Mouse (Mus musculus): ENCODE data around the gene Cfap97d2. TPM values are rescaled to one million over a fixed set of nuclear protein-coding genes. Genes with fewer than 3 reads are reported as not detected.

Gene Cfap97d2
- polyA plus RNA-seq, 1 experiment from 2014 or later = not detected

DNA sequence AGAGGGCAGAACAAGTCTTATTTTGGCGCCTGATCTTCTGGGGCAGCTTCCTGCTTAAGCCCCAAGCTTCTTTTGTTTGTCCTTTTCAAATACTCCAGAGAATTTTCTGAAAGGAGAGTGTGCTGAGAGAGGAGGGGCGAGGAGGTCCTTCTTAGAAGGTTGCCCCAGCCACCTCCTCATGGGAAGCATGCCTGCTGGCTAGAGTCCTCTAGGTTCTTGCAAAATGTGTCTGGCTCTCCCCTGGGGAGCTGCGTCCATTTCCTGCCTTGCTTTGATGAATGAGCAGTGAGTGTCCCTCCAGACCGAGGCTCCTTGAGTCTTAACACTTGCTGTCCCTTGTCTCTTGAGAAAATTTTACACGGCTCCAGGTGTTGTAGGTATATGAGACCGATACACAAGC, 17.2 kb upstream of the Cfap97d2 start:
- no peak overlapping the region for H3K9ac ChIP-seq
- H3K36me3 ChIP-seq = no peaks in the 10 kb centered on the region
- WGBS (ENCODE audit: insufficient replicate concordance) = 56% methylated on average over 6 of the region's 6 CpGs
- no peak overlapping the region for H3K4me2 ChIP-seq
- H3K4me3 ChIP-seq = no peak overlapping the region
- no peaks in the 10 kb centered on the region; the same call in 1 of the 2 replicates for H3K9me3 ChIP-seq (replicated peaks)
- H3K4me1 ChIP-seq = peaks cover 8% of the 10 kb centered on the region; the same call in 1 of the 2 replicates
- no peaks in the 10 kb centered on the region for H3K27me3 ChIP-seq (replicated peaks)
- no peak overlapping the region for H3K27ac ChIP-seq
- ATAC-seq = no peak

GRCm38 (mm10) chr8:13689331-13689730, 16.4 kb upstream of the Cfap97d2 start:
- peaks cover 6% of the 10 kb centered on the region; the same call in 1 of the 2 replicates for H3K4me1 ChIP-seq
- H3K36me3 ChIP-seq = no peaks in the 10 kb centered on the region
- WGBS (ENCODE audit: insufficient replicate concordance) = 65% methylated on average over 5 of the region's 5 CpGs
- H3K9ac ChIP-seq = no peak overlapping the region
- no peak overlapping the region for H3K27ac ChIP-seq
- no peak for ATAC-seq
- H3K9me3 ChIP-seq (replicated peaks) = no peaks in the 10 kb centered on the region; the same call in 1 of the 2 replicates
- H3K4me3 ChIP-seq = no peak overlapping the region
- H3K27me3 ChIP-seq (replicated peaks) = no peaks in the 10 kb centered on the region
- no peak overlapping the region for H3K4me2 ChIP-seq

- Histone ChIP-seq H3K4me1 (no peaks in the 10 kb centered on the region), H3K9ac (no peak overlapping the region), H3K27me3 (replicated peaks) (no peaks in the 10 kb centered on the region), H3K36me3 (no peaks in the 10 kb centered on the region), H3K9me3 (replicated peaks) (no peaks in the 10 kb centered on the region; the same call in 1 of the 2 replicates), H3K27ac (no peak overlapping the region), H3K4me3 (no peak overlapping the region), H3K4me2 (no peak overlapping the region)
- ATAC-seq = no peak
- WGBS (ENCODE audit: insufficient replicate concordance) = 73% methylated on average over 10 of the region's 10 CpGs
Observed at GRCm38 (mm10) chr8:13692302-13693066, 13.2 kb upstream of the Cfap97d2 start.

DNA sequence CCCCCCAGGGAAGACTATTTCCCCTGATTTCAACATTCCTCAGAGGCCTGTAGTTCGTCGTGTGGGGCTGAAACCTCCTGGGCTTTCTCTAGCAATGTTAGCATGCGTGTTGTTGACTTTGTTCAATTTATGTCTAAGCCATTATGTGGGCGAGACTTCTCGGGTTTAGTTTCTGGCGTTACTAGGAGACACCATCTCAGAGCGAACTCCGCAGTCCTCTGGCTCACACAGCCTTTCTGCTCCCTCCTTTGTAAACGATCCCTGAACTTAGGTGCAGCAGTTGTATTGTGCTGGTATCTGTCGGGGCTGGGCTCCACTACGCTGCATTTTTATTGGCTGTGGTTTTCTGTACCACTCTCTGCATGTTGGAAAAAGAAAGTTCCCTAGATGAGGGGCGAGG, 11.0 kb upstream of the Cfap97d2 start:
- Histone ChIP-seq H3K4me3 (no peak overlapping the region), H3K4me1 (peaks cover 14% of the 10 kb centered on the region), H3K36me3 (no peaks in the 10 kb centered on the region), H3K9me3 (replicated peaks) (no peaks in the 10 kb centered on the region), H3K4me2 (no peak overlapping the region), H3K27ac (no peak overlapping the region), H3K9ac (no peak overlapping the region), H3K27me3 (replicated peaks) (no peaks in the 10 kb centered on the region)
- WGBS (ENCODE audit: insufficient replicate concordance) = 61% methylated on average over 12 of the region's 12 CpGs
- ATAC-seq = no peak

DNA sequence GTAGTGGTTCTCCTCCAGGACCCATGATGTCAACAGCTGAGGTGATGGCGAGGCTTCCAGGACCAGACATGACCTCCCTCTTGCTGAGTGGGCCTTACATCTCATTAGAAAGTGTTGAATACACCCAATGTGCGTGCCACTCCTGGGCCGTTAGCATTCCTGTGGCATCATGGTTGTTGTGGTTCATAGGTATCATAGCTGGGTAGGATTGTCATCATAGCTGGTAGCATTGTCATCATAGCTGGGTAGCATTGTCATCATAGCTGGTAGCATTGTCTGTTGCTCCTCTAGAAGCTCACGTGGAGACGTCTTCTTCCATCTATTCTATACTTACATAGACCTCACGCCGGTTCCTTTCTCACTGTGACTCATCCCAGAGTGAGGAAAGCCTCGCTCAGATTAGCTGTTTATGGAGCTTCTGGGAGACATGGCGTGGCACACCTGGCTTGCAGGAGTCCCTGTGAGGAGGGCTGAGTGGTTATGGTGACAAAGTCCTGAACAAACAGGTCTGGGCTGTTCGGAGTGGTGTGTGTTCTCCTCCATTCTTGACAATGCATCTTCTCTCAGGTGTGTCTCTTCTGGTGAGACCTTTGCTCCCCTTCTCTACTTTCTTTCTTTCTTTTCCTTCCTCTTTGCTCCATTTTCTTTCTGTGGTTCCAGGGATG, 10.4 kb upstream of the Cfap97d2 start:
- ATAC-seq = no peak
- no peak overlapping the region for H3K9ac ChIP-seq
- 69% methylated on average over 10 of the region's 10 CpGs for WGBS (ENCODE audit: insufficient replicate concordance)

GRCm38 (mm10) chr8:13696157-13696556, 9.5 kb upstream of the Cfap97d2 start:
- ATAC-seq = no peak
- H3K36me3 ChIP-seq = no peaks in the 10 kb centered on the region
- H3K9ac ChIP-seq = no peak overlapping the region
- no peak overlapping the region for H3K4me2 ChIP-seq
- H3K4me3 ChIP-seq = no peak overlapping the region
- 63% methylated on average over 4 of the region's 4 CpGs for WGBS (ENCODE audit: insufficient replicate concordance)
- no peaks in the 10 kb centered on the region for H3K27me3 ChIP-seq (replicated peaks)
- H3K9me3 ChIP-seq (replicated peaks) = no peaks in the 10 kb centered on the region
- peaks cover 24% of the 10 kb centered on the region for H3K4me1 ChIP-seq
- no peak overlapping the region for H3K27ac ChIP-seq

More for the DNA sequence above, 10.4 kb upstream of the Cfap97d2 start:
- no peak overlapping the region for H3K4me2 ChIP-seq
- H3K27ac ChIP-seq = no peak overlapping the region
- peaks cover 19% of the 10 kb centered on the region for H3K4me1 ChIP-seq
- no peak overlapping the region for H3K4me3 ChIP-seq
- no peaks in the 10 kb centered on the region for H3K27me3 ChIP-seq (replicated peaks)
- no peaks in the 10 kb centered on the region for H3K36me3 ChIP-seq
- H3K9me3 ChIP-seq (replicated peaks) = no peaks in the 10 kb centered on the region

DNA sequence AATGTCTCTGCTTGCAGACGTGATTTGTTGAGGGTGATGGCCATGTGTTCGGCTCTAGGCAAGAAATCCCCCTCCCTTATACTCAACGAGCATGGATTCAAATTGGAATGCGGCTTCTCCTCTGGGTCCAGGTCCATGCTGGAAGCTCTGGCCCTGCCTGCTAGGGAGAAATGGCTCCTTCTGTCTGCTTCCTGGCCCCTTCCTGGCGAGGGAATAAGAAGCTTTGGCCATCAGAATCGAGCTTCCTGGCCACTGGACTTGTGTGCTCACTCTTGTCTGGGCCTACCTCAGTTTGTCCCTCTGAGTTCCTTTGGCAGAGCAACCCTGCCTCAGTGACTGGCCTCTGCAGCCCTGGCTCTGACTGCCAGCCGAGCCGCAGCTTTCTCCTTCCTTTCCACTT, 8.5 kb upstream of the Cfap97d2 start:
- Histone ChIP-seq H3K27me3 (replicated peaks) (no peaks in the 10 kb centered on the region), H3K27ac (no peak overlapping the region), H3K9me3 (replicated peaks) (no peaks in the 10 kb centered on the region), H3K4me2 (no peak overlapping the region), H3K4me3 (no peak overlapping the region), H3K9ac (no peak overlapping the region), H3K4me1 (peaks cover 27% of the 10 kb centered on the region), H3K36me3 (no peaks in the 10 kb centered on the region)
- WGBS (ENCODE audit: insufficient replicate concordance) = 71% methylated on average over 8 of the region's 8 CpGs
- ATAC-seq = no peak

GRCm38 (mm10) chr8:13697681-13698080, 8.0 kb upstream of the Cfap97d2 start:
- WGBS (ENCODE audit: insufficient replicate concordance) = 45% methylated on average over 8 of the region's 8 CpGs
- Histone ChIP-seq H3K9me3 (replicated peaks) (no peaks in the 10 kb centered on the region), H3K4me1 (peaks cover 32% of the 10 kb centered on the region), H3K27ac (no peak overlapping the region), H3K9ac (no peak overlapping the region), H3K36me3 (no peaks in the 10 kb centered on the region), H3K27me3 (replicated peaks) (no peaks in the 10 kb centered on the region), H3K4me3 (no peak overlapping the region), H3K4me2 (no peak overlapping the region)
- no peak for ATAC-seq

DNA sequence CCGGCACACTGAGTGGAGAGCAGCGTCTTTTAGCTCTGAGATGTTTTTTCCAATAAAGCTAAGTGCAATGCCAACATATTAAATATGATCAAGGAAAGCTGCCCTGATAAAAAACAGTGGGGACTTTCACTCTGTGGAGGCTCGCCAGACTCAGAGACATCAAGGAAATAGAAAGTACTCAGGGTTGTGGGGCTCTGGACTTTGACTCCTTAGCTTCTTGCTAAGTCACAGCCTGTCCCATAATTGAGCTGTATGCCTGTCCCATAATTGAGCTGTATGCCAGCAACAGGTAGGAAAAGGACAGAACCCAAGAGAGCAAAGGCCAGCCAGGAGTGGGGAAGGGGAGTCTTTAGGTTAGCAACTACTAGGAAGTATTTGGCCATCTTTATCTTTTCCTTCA, 7.4 kb upstream of the Cfap97d2 start:
- Histone ChIP-seq H3K27me3 (replicated peaks) (no peaks in the 10 kb centered on the region), H3K9me3 (replicated peaks) (no peaks in the 10 kb centered on the region), H3K36me3 (no peaks in the 10 kb centered on the region), H3K9ac (no peak overlapping the region), H3K4me3 (no peak overlapping the region), H3K27ac (no peak overlapping the region), H3K4me2 (no peak overlapping the region), H3K4me1 (peaks cover 36% of the 10 kb centered on the region)
- ATAC-seq = no peak
- 67% methylated on average over 3 of the region's 3 CpGs for WGBS (ENCODE audit: insufficient replicate concordance)

- Histone ChIP-seq H3K4me2 (no peak overlapping the region), H3K9ac (no peak overlapping the region), H3K4me3 (no peak overlapping the region), H3K9me3 (replicated peaks) (no peaks in the 10 kb centered on the region), H3K4me1 (peaks cover 36% of the 10 kb centered on the region), H3K27me3 (replicated peaks) (no peaks in the 10 kb centered on the region), H3K36me3 (no peaks in the 10 kb centered on the region), H3K27ac (no peak overlapping the region)
- peak; percentile 51 for ATAC-seq
- WGBS (ENCODE audit: insufficient replicate concordance) = 35% methylated on average over 5 of the region's 5 CpGs
Observed at GRCm38 (mm10) chr8:13699323-13699949, 6.3 kb upstream of the Cfap97d2 start.

- Histone ChIP-seq H3K9ac (no peak overlapping the region), H3K4me2 (no peak overlapping the region), H3K4me3 (no peak overlapping the region), H3K9me3 (replicated peaks) (no peaks in the 10 kb centered on the region), H3K4me1 (peaks cover 36% of the 10 kb centered on the region), H3K36me3 (no peaks in the 10 kb centered on the region), H3K27me3 (replicated peaks) (no peaks in the 10 kb centered on the region), H3K27ac (no peak overlapping the region)
- 18% methylated on average over 4 of the region's 4 CpGs for WGBS (ENCODE audit: insufficient replicate concordance)
- ATAC-seq = no peak
Observed at GRCm38 (mm10) chr8:13702755-13703154, 2.9 kb upstream of the Cfap97d2 start.

DNA sequence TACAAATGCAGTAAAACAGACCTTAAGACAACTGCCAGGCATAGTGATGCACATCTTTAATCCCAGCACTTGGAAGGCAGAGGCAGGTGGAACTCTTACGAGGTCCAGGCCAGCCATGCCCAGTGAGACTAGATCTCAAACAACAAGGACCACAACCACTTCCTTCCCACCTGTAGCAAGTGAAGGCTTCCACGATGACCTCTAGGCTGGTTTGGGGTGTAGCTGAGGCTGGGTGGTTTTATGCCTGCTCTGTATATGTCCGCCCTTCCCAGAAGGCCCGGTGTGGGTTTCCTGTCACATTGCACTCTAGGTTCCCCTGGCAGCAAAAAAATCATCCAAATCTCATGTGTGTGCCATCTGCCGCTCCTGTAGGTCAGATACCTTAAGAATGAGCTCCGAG, 1.9 kb upstream of the Cfap97d2 start:
- 61% methylated on average over 6 of the region's 6 CpGs for WGBS (ENCODE audit: insufficient replicate concordance)
- H3K27me3 ChIP-seq (replicated peaks) = no peaks in the 10 kb centered on the region

More for the DNA sequence above, 1.9 kb upstream of the Cfap97d2 start:
- no peak for ATAC-seq
- Histone ChIP-seq H3K4me2 (no peak overlapping the region), H3K36me3 (no peaks in the 10 kb centered on the region), H3K4me1 (peaks cover 32% of the 10 kb centered on the region), H3K4me3 (no peak overlapping the region), H3K27ac (no peak overlapping the region), H3K9ac (no peak overlapping the region), H3K9me3 (replicated peaks) (no peaks in the 10 kb centered on the region)

Data from liver, embryonic 12.5 days (tissue).